Mouse (Mus musculus) limb, embryonic 10.5 days (tissue): ENCODE data around the gene Cox4i2. TPM values are rescaled to one million over a fixed set of nuclear protein-coding genes. Genes with fewer than 3 reads are reported as not detected.

Experiments
- DNase-seq: peaks from one replicate; pipeline ENCODE4 v3.0.0-alpha.2; 2017; ENCODE audit warnings: low spot score
- H3K27ac ChIP-seq: fragments of 300-500 bp; sonication (generic); 2 replicates; pipeline ENCODE4 v1.5.1; 2016; ENCODE audit warnings: mild to moderate bottlenecking
- H3K27me3 ChIP-seq: fragments of 300-500 bp; sonication (generic); 2 replicates; pipeline ENCODE4 v1.6.1; 2016; ENCODE audit warnings: low read depth, mild to moderate bottlenecking; ENCODE audit not compliant: poor library complexity, severe bottlenecking
- H3K36me3 ChIP-seq: fragments of 300-500 bp; sonication (generic); 2 replicates; pipeline ENCODE4 v1.6.1; 2016; ENCODE audit warnings: mild to moderate bottlenecking, moderate library complexity
- H3K4me1 ChIP-seq: fragments of 300-500 bp; sonication (generic); 2 replicates; pipeline ENCODE4 v1.6.1; 2016
- H3K4me3 ChIP-seq: fragments of 300-500 bp; sonication (generic); 2 replicates; pipeline ENCODE4 v1.5.1; 2016; ENCODE audit warnings: mild to moderate bottlenecking, moderate library complexity
- H3K9me3 ChIP-seq: fragments of 300-500 bp; sonication (generic); replicated peaks from 2 replicates; pipeline ENCODE4 v1.6.1; 2016; ENCODE audit warnings: mild to moderate bottlenecking
- WGBS: fragments of 180-500 bp; shearing (Covaris S2); methylation state at CpG from one replicate; pipeline ENCODE4 v1.1.7; 2016; 5-methylcytosine and 5-hydroxymethylcytosine counted together
- polyA plus RNA-seq: library from polyadenylated mRNA; unstranded; fragments of >200 nt; fragmentation: Nextera tagmentation; extraction: Ambion mirVana; gene quantifications from 2 replicates; pipeline ENCODE4 v1.2.1, GENCODE M21; 2016

Cox4i2 gene
- polyA plus RNA-seq, 1 experiment from 2014 or later: 18.4 TPM

GRCm38 (mm10) chr2:152725178-152725750 is 28.7 kb upstream of the Cox4i2 start:
- H3K27ac ChIP-seq: peak overlapping the region; percentile 77
- H3K4me3 ChIP-seq: no peak overlapping the region
- peaks cover 67% of the 10 kb centered on the region for H3K4me1 ChIP-seq
- no peaks in the 10 kb centered on the region for H3K27me3 ChIP-seq
- no peak for DNase-seq
- H3K9me3 ChIP-seq: no peaks in the 10 kb centered on the region
- WGBS: 72% methylated on average over 15 of the region's 15 CpGs
- H3K36me3 ChIP-seq: no peaks in the 10 kb centered on the region

- H3K27ac ChIP-seq: peak overlapping the region; percentile 77
- H3K9me3 ChIP-seq: no peaks in the 10 kb centered on the region
- no peaks in the 10 kb centered on the region for H3K27me3 ChIP-seq
- WGBS: 58% methylated on average over 6 of the region's 6 CpGs
- DNase-seq: no peak
- H3K4me1 ChIP-seq: peaks cover 76% of the 10 kb centered on the region
- H3K4me3 ChIP-seq: no peak overlapping the region
- no peaks in the 10 kb centered on the region for H3K36me3 ChIP-seq
Observed at GRCm38 (mm10) chr2:152726213-152726612, 27.8 kb upstream of the Cox4i2 start.

GRCm38 (mm10) chr2:152726751-152727335 is 27.1 kb upstream of the Cox4i2 start:
- peak overlapping the region; percentile 88 for H3K27ac ChIP-seq
- H3K4me1 ChIP-seq: peaks cover 80% of the 10 kb centered on the region
- WGBS: 74% methylated on average over 6 of the region's 6 CpGs

GRCm38 (mm10) chr2:152727795-152728510 is 26.0 kb upstream of the Cox4i2 start:
- no peak for DNase-seq
- H3K27me3 ChIP-seq: no peaks in the 10 kb centered on the region
- no peaks in the 10 kb centered on the region for H3K9me3 ChIP-seq
- H3K27ac ChIP-seq: peak overlapping the region; percentile 88
- H3K4me1 ChIP-seq: peaks cover 89% of the 10 kb centered on the region
- WGBS: 89% methylated on average over 14 of the region's 14 CpGs
- H3K4me3 ChIP-seq: no peak overlapping the region
- no peaks in the 10 kb centered on the region for H3K36me3 ChIP-seq

More at GRCm38 (mm10) chr2:152726751-152727335, 27.1 kb upstream of the Cox4i2 start:
- Histone ChIP-seq H3K36me3 (no peaks in the 10 kb centered on the region), H3K27me3 (no peaks in the 10 kb centered on the region), H3K9me3 (no peaks in the 10 kb centered on the region), H3K4me3 (no peak overlapping the region)
- DNase-seq: no peak

- WGBS: 80% methylated on average over 7 of the region's 7 CpGs
- peaks cover 93% of the 10 kb centered on the region for H3K4me1 ChIP-seq
Observed at GRCm38 (mm10) chr2:152728594-152728993, 25.4 kb upstream of the Cox4i2 start.

GRCm38 (mm10) chr2:152729013-152729635 is 24.8 kb upstream of the Cox4i2 start:
- Histone ChIP-seq H3K4me1 (peaks cover 93% of the 10 kb centered on the region), H3K4me3 (peak overlapping the region; percentile 28; the same call in 1 of the 2 replicates), H3K27me3 (no peaks in the 10 kb centered on the region), H3K9me3 (no peaks in the 10 kb centered on the region), H3K27ac (peak overlapping the region; percentile 88), H3K36me3 (no peaks in the 10 kb centered on the region)
- no peak for DNase-seq
- 24% methylated on average over 8 of the region's 8 CpGs for WGBS

More at GRCm38 (mm10) chr2:152728594-152728993, 25.4 kb upstream of the Cox4i2 start:
- Histone ChIP-seq H3K36me3 (no peaks in the 10 kb centered on the region), H3K9me3 (no peaks in the 10 kb centered on the region), H3K27me3 (no peaks in the 10 kb centered on the region), H3K27ac (peak overlapping the region; percentile 88), H3K4me3 (no peak overlapping the region)
- no peak for DNase-seq

GRCm38 (mm10) chr2:152729636-152730020 is 24.3 kb upstream of the Cox4i2 start:
- Histone ChIP-seq H3K9me3 (no peaks in the 10 kb centered on the region), H3K4me3 (peak overlapping the region; percentile 28; the same call in 1 of the 2 replicates), H3K27ac (peak overlapping the region; percentile 88), H3K36me3 (no peaks in the 10 kb centered on the region), H3K4me1 (peaks cover 93% of the 10 kb centered on the region), H3K27me3 (no peaks in the 10 kb centered on the region)
- WGBS: 13% methylated on average over 7 of the region's 7 CpGs
- peak; percentile 94 for DNase-seq

GRCm38 (mm10) chr2:152733201-152733600 is 20.8 kb upstream of the Cox4i2 start:
- Histone ChIP-seq H3K9me3 (no peaks in the 10 kb centered on the region), H3K36me3 (peaks cover 7% of the 10 kb centered on the region; the same call in 1 of the 2 replicates), H3K27me3 (no peaks in the 10 kb centered on the region), H3K4me3 (no peak overlapping the region), H3K27ac (peak overlapping the region; percentile 38), H3K4me1 (peaks cover 84% of the 10 kb centered on the region)
- no peak for DNase-seq
- 95% methylated on average over 2 of the region's 2 CpGs for WGBS

- DNase-seq: peak; percentile 50
- Histone ChIP-seq H3K9me3 (no peaks in the 10 kb centered on the region), H3K27me3 (no peaks in the 10 kb centered on the region), H3K4me1 (peaks cover 84% of the 10 kb centered on the region), H3K36me3 (peaks cover 7% of the 10 kb centered on the region; the same call in 1 of the 2 replicates), H3K27ac (peak overlapping the region; percentile 96), H3K4me3 (peak overlapping the region; percentile 91)
- 12% methylated on average over 10 of the region's 10 CpGs for WGBS
Observed at GRCm38 (mm10) chr2:152734501-152734900, 19.5 kb upstream of the Cox4i2 start.

GRCm38 (mm10) chr2:152734984-152735383 is 19.0 kb upstream of the Cox4i2 start:
- H3K27ac ChIP-seq: peak overlapping the region; percentile 96
- 0% methylated on average over 28 of the region's 28 CpGs for WGBS
- H3K9me3 ChIP-seq: no peaks in the 10 kb centered on the region
- H3K36me3 ChIP-seq: peaks cover 7% of the 10 kb centered on the region; the same call in 1 of the 2 replicates
- peak overlapping the region; percentile 91 for H3K4me3 ChIP-seq
- H3K27me3 ChIP-seq: no peaks in the 10 kb centered on the region
- DNase-seq: peak; percentile 99
- H3K4me1 ChIP-seq: peaks cover 84% of the 10 kb centered on the region

GRCm38 (mm10) chr2:152736090-152736601 is 17.8 kb upstream of the Cox4i2 start, which contains the start of gene Id1:
Id1 (plus strand) TSS chr2:152736251.
- Histone ChIP-seq H3K36me3 (peaks cover 7% of the 10 kb centered on the region; the same call in 1 of the 2 replicates), H3K27me3 (no peaks in the 10 kb centered on the region), H3K4me1 (peaks cover 84% of the 10 kb centered on the region), H3K4me3 (peak within 1 kb of the TSS; percentile 91), H3K27ac (peak within 1 kb of the TSS; percentile 96), H3K9me3 (no peaks in the 10 kb centered on the region)
- peak; percentile 93 for DNase-seq
- under 1% methylated on average over 28 of the region's 28 CpGs for WGBS

GRCm38 (mm10) chr2:152736748-152737147 is 17.2 kb upstream of the Cox4i2 start:
- peaks cover 7% of the 10 kb centered on the region; the same call in 1 of the 2 replicates for H3K36me3 ChIP-seq
- H3K4me1 ChIP-seq: peaks cover 86% of the 10 kb centered on the region
- peak overlapping the region; percentile 96 for H3K27ac ChIP-seq
- 0% methylated on average over 22 of the region's 22 CpGs for WGBS
- H3K9me3 ChIP-seq: no peaks in the 10 kb centered on the region
- peak; percentile 63 for DNase-seq
- no peaks in the 10 kb centered on the region for H3K27me3 ChIP-seq
- H3K4me3 ChIP-seq: peak overlapping the region; percentile 91
